Mouse (Mus musculus): ENCODE data around the gene Ang. TPM values are rescaled to one million over a fixed set of nuclear protein-coding genes. Genes with fewer than 3 reads are reported as not detected.

Gene Ang
- polyA plus RNA-seq, 1 experiment from 2014 or later, result 4.5 TPM

GRCm38 (mm10) chr14:51113476-51113875 is 22.5 kb downstream of the Ang start:
- Histone ChIP-seq H3K4me1 (replicated peaks) (peaks cover 9% of the 10 kb centered on the region; the same call in 1 of the 2 replicates), H3K4me3 (no peak overlapping the region; the same call in 1 of the 2 replicates), H3K36me3 (no peaks in the 10 kb centered on the region), H3K9me3 (0 out of 2 replicates have a peak, but pooled peaks cover 5% of the 10 kb centered on the region), H3K27ac (no peak overlapping the region), H3K27me3 (ENCODE audit: insufficient read depth, poor library complexity, severe bottlenecking) (no peaks in the 10 kb centered on the region)
- no peak for DNase-seq (ENCODE audit: low spot score)
- WGBS, result 32% methylated on average over 9 of the region's 9 CpGs

GRCm38 (mm10) chr14:51113916-51114560 is 23.1 kb downstream of the Ang start, which contains the start of gene Eddm3b:
Gene Eddm3b (plus strand): TSS chr14:51114426.
- DNase-seq (ENCODE audit: low spot score), result no peak
- 0 out of 2 replicates have a peak, but pooled peaks cover 5% of the 10 kb centered on the region for H3K9me3 ChIP-seq
- H3K27me3 ChIP-seq (ENCODE audit: insufficient read depth, poor library complexity, severe bottlenecking), result no peaks in the 10 kb centered on the region
- H3K27ac ChIP-seq, result no peak within 1 kb of the TSS
- H3K4me1 ChIP-seq (replicated peaks), result peaks cover 9% of the 10 kb centered on the region; the same call in 1 of the 2 replicates
- no peaks in the 10 kb centered on the region for H3K36me3 ChIP-seq
- WGBS, result 42% methylated on average over 12 of the region's 12 CpGs
- no peak within 1 kb of the TSS; the same call in 1 of the 2 replicates for H3K4me3 ChIP-seq

DNA sequence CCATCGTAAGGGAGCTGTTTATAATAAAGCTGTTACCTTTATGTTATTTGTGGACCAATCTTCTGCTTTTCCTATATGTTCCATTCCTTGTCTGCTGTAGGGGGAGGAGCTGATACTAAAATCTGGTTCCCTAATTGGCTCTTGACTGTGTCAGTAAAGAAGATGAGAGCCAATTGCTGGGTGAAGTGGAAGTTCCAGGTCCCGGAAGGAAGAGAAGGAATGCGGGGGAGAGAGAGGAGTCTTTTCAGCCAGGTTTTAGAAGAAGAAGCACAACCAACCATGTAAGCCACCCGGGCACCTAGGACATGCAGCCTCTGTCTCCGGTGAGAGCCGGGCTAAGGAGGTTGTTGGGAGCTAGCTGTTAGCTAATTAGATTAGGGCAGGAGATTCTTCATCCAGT is 34.7 kb downstream of the Ang start:
- 85% methylated on average over 6 of the region's 6 CpGs for WGBS
- Histone ChIP-seq H3K36me3 (no peaks in the 10 kb centered on the region), H3K9me3 (0 out of 2 replicates have a peak, but pooled peaks cover 3% of the 10 kb centered on the region), H3K27me3 (ENCODE audit: insufficient read depth, poor library complexity, severe bottlenecking) (no peaks in the 10 kb centered on the region), H3K4me1 (replicated peaks) (peaks cover 6% of the 10 kb centered on the region), H3K4me3 (no peak overlapping the region), H3K27ac (no peak overlapping the region)
- DNase-seq (ENCODE audit: low spot score), result no peak

- Histone ChIP-seq H3K36me3 (no peaks in the 10 kb centered on the region), H3K4me1 (replicated peaks) (peaks cover 2% of the 10 kb centered on the region), H3K27me3 (ENCODE audit: insufficient read depth, poor library complexity, severe bottlenecking) (no peaks in the 10 kb centered on the region), H3K27ac (peak overlapping the region; percentile 2; the same call in 1 of the 2 replicates), H3K4me3 (no peak overlapping the region), H3K9me3 (0 out of 2 replicates have a peak, but pooled peaks cover 3% of the 10 kb centered on the region)
- no peak for DNase-seq (ENCODE audit: low spot score)
- 67% methylated on average over 2 of the region's 2 CpGs for WGBS
These were observed 36.8 kb downstream of the Ang start for GRCm38 (mm10) chr14:51127648-51128258.

GRCm38 (mm10) chr14:51128775-51129623 is 38.0 kb downstream of the Ang start:
- H3K27ac ChIP-seq, result no peak overlapping the region
- WGBS, result 85% methylated on average over 9 of the region's 9 CpGs
- H3K27me3 ChIP-seq (ENCODE audit: insufficient read depth, poor library complexity, severe bottlenecking), result no peaks in the 10 kb centered on the region
- H3K4me3 ChIP-seq, result no peak overlapping the region
- no peaks in the 10 kb centered on the region for H3K36me3 ChIP-seq
- no peak for DNase-seq (ENCODE audit: low spot score)
- no peaks in the 10 kb centered on the region for H3K4me1 ChIP-seq (replicated peaks)
- 0 out of 2 replicates have a peak, but pooled peaks cover 3% of the 10 kb centered on the region for H3K9me3 ChIP-seq

DNA sequence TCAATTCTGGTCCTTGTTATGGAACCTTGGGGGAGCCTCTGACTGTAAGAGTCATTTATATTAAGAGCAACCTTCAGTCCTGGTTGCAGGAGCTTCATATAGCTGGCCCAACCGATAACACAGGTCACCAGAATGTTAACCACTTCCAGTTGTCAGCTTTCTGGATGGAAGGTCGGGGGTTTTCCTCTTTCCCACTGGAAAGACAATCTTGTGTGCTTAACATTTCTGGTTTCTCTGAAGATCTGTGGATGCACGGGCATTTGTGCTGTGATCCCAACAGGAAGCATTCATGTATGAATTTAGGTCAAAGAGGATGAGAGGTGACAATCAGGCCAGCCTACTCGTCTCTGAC is 38.6 kb downstream of the Ang start:
- DNase-seq (ENCODE audit: low spot score), result no peak
- H3K27ac ChIP-seq, result no peak overlapping the region
- H3K4me1 ChIP-seq (replicated peaks), result no peaks in the 10 kb centered on the region
- 76% methylated on average over 4 of the region's 4 CpGs for WGBS
- no peak overlapping the region for H3K4me3 ChIP-seq
- no peaks in the 10 kb centered on the region for H3K36me3 ChIP-seq
- H3K27me3 ChIP-seq (ENCODE audit: insufficient read depth, poor library complexity, severe bottlenecking), result no peaks in the 10 kb centered on the region
- H3K9me3 ChIP-seq, result 0 out of 2 replicates have a peak, but pooled peaks cover 3% of the 10 kb centered on the region

DNA sequence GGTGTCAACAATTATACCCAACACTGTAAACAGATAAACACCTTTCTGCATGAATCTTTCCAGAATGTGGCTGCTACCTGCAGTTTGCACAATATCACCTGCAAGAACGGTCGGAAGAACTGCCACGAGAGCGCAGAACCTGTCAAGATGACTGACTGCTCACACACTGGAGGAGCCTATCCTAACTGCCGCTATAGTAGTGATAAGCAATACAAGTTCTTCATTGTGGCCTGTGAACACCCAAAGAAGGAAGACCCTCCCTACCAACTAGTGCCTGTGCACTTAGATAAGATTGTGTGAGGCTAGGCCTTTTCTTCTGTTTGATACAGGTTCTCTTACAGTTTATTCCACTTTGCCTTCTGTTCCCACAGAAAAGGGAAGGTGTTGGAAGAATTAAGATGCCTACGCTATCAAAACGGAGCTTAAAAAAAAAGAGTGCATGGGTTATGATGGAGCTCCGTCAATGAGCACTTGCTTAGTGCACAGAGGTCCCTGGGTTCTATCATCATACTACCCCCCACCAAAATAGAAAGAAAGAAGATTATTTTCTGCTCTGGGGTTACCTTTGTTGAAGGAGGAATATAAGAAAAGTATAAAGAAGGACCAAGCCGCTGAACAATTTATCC is 39.5 kb downstream of the Ang start:
- Histone ChIP-seq H3K9me3 (0 out of 2 replicates have a peak, but pooled peaks cover 3% of the 10 kb centered on the region), H3K4me3 (no peak overlapping the region), H3K36me3 (no peaks in the 10 kb centered on the region), H3K27me3 (ENCODE audit: insufficient read depth, poor library complexity, severe bottlenecking) (no peaks in the 10 kb centered on the region), H3K27ac (no peak overlapping the region), H3K4me1 (replicated peaks) (no peaks in the 10 kb centered on the region)
- 92% methylated on average over 9 of the region's 9 CpGs for WGBS
- DNase-seq (ENCODE audit: low spot score), result no peak

GRCm38 (mm10) chr14:51131086-51131815 is 40.3 kb downstream of the Ang start:
- Histone ChIP-seq H3K27me3 (ENCODE audit: insufficient read depth, poor library complexity, severe bottlenecking) (no peaks in the 10 kb centered on the region), H3K4me1 (replicated peaks) (no peaks in the 10 kb centered on the region), H3K27ac (no peak overlapping the region), H3K4me3 (no peak overlapping the region), H3K9me3 (no peaks in the 10 kb centered on the region), H3K36me3 (no peaks in the 10 kb centered on the region)
- no peak for DNase-seq (ENCODE audit: low spot score)
- 80% methylated on average over 7 of the region's 7 CpGs for WGBS

GRCm38 (mm10) chr14:51132372-51132771 is 41.4 kb downstream of the Ang start:
- Histone ChIP-seq H3K27ac (no peak overlapping the region), H3K4me3 (no peak overlapping the region), H3K9me3 (no peaks in the 10 kb centered on the region), H3K4me1 (replicated peaks) (no peaks in the 10 kb centered on the region), H3K36me3 (no peaks in the 10 kb centered on the region), H3K27me3 (ENCODE audit: insufficient read depth, poor library complexity, severe bottlenecking) (no peaks in the 10 kb centered on the region)
- WGBS, result 93% methylated on average over 4 of the region's 4 CpGs
- no peak for DNase-seq (ENCODE audit: low spot score)

GRCm38 (mm10) chr14:51140342-51140741 is 49.4 kb downstream of the Ang start:
- WGBS, result 91% methylated on average over 2 of the region's 2 CpGs
- no peak for DNase-seq (ENCODE audit: low spot score)
- H3K4me3 ChIP-seq, result no peak overlapping the region

GRCm38 (mm10) chr14:51142119-51142518 is 51.2 kb downstream of the Ang start:
- H3K27me3 ChIP-seq (ENCODE audit: insufficient read depth, poor library complexity, severe bottlenecking), result no peaks in the 10 kb centered on the region
- no peak overlapping the region for H3K27ac ChIP-seq
- H3K4me3 ChIP-seq, result no peak overlapping the region
- no peaks in the 10 kb centered on the region for H3K9me3 ChIP-seq
- 86% methylated on average over 4 of the region's 4 CpGs for WGBS
- no peaks in the 10 kb centered on the region for H3K36me3 ChIP-seq
- H3K4me1 ChIP-seq (replicated peaks), result peaks cover 9% of the 10 kb centered on the region
- DNase-seq (ENCODE audit: low spot score), result no peak

More at GRCm38 (mm10) chr14:51140342-51140741, 49.4 kb downstream of the Ang start:
- H3K9me3 ChIP-seq, result no peaks in the 10 kb centered on the region
- no peaks in the 10 kb centered on the region for H3K27me3 ChIP-seq (ENCODE audit: insufficient read depth, poor library complexity, severe bottlenecking)
- H3K36me3 ChIP-seq, result no peaks in the 10 kb centered on the region
- no peaks in the 10 kb centered on the region for H3K4me1 ChIP-seq (replicated peaks)
- H3K27ac ChIP-seq, result no peak overlapping the region

DNA sequence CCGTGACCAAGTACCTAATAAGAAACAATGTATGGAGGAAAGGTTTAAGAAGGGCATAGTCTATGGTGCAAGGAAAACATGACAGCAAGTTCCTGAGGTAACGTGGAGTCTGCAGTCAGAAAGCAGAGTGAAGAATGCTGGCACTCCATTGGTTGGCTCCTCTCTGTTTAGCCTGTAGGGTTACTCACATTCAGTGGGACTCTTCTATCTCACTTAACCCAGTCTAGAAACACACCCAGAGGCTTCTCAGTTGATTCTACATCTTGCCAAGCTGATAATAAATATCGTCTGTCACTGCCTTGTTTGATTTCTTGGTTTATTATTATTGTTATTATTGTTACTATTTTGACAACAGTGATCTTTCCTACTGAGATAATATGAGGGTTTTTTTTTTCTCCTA is 51.6 kb downstream of the Ang start:
- no peak overlapping the region for H3K27ac ChIP-seq
- H3K4me3 ChIP-seq, result no peak overlapping the region
- no peak for DNase-seq (ENCODE audit: low spot score)
- no peaks in the 10 kb centered on the region for H3K36me3 ChIP-seq
- WGBS, result 84% methylated on average over 3 of the region's 3 CpGs
- no peaks in the 10 kb centered on the region for H3K27me3 ChIP-seq (ENCODE audit: insufficient read depth, poor library complexity, severe bottlenecking)
- H3K9me3 ChIP-seq, result no peaks in the 10 kb centered on the region
- H3K4me1 ChIP-seq (replicated peaks), result peaks cover 10% of the 10 kb centered on the region

Measured in hindbrain, embryonic 10.5 days (tissue).